Mouse (Mus musculus): ENCODE data around the gene Mecom. TPM values are rescaled to one million over a fixed set of nuclear protein-coding genes. Genes with fewer than 3 reads are reported as not detected.

Gene Mecom
- polyA plus RNA-seq, 1 experiment: 0.19 TPM

DNA sequence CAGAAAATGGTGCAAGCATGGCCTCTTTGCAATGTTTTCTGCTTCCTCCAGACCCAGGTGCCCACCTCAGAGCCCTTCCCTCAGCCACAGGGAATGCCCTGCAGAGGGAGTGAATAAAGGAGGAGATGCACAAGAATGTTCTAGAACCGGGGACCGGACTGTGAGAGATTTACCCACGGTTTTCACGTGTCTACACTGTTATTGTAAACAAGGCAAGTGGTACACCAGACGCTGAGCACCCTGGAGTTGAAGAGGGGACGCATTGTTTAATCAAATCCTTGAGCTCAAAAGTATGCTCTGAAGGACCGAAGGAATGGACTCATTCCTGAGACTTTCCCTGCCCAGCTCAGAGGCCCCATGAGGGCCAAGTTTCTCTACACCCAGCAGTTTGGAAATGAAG lies 43.2 kb downstream of the Mecom start:
- peaks cover 18% of the 10 kb centered on the region for H3K4me1 ChIP-seq (ENCODE audit: control insufficient read depth, insufficient read depth, low read length)
- peaks cover 4% of the 10 kb centered on the region for H3K27me3 ChIP-seq (ENCODE audit: control insufficient read depth, insufficient read depth, low read length)
- no peak overlapping the region for H3K27ac ChIP-seq (ENCODE audit: control insufficient read depth, insufficient read depth, low read depth, low read length)

DNA sequence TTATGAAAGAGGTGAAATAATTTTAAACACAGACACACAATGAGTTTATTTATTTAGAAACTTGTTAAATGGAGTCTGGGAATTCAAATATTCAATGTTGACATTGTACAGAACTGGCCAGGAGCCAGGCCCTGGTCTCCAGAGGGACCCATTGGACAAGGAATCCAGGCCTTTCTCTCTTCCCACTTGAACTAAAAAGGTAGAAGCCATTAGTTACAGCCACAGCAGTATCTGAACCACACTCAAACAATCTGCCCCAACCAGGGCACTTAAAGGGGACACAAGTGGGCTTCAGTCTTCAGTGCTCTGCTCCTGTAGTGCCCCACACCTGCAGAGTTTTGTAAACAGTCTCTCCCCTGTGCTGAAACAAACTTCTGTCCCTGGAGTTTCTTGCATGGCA lies 44.0 kb downstream of the Mecom start:
- TF ChIP-seq POLR2A (IDR thresholded peaks at IDR 0.05; ENCODE audit: control insufficient read depth, low read depth, low read length) (no peak), CTCF (IDR thresholded peaks at IDR 0.05; ENCODE audit: control insufficient read depth, insufficient read depth, insufficient replicate concordance, low read depth, low read length) (no peak)
- no peaks in the 10 kb centered on the region for H3K36me3 ChIP-seq (ENCODE audit: control insufficient read depth, insufficient read depth, low read length)
- H3K4me1 ChIP-seq (ENCODE audit: control insufficient read depth, insufficient read depth, low read length): peaks cover 13% of the 10 kb centered on the region; the same call in 1 of the 2 replicates
- no peak overlapping the region for H3K27ac ChIP-seq (ENCODE audit: control insufficient read depth, insufficient read depth, low read depth, low read length)
- no peak overlapping the region for H3K4me3 ChIP-seq (ENCODE audit: control insufficient read depth, low read depth, low read length)
- peaks cover 4% of the 10 kb centered on the region; the same call in 1 of the 2 replicates for H3K27me3 ChIP-seq (ENCODE audit: control insufficient read depth, insufficient read depth, low read length)

More for the DNA sequence above, 43.2 kb downstream of the Mecom start:
- Histone ChIP-seq H3K4me3 (ENCODE audit: control insufficient read depth, low read depth, low read length) (no peak overlapping the region), H3K36me3 (ENCODE audit: control insufficient read depth, insufficient read depth, low read length) (no peaks in the 10 kb centered on the region)
- TF ChIP-seq CTCF (IDR thresholded peaks at IDR 0.05; ENCODE audit: control insufficient read depth, insufficient read depth, insufficient replicate concordance, low read depth, low read length) (no peak), POLR2A (IDR thresholded peaks at IDR 0.05; ENCODE audit: control insufficient read depth, low read depth, low read length) (no peak)

DNA sequence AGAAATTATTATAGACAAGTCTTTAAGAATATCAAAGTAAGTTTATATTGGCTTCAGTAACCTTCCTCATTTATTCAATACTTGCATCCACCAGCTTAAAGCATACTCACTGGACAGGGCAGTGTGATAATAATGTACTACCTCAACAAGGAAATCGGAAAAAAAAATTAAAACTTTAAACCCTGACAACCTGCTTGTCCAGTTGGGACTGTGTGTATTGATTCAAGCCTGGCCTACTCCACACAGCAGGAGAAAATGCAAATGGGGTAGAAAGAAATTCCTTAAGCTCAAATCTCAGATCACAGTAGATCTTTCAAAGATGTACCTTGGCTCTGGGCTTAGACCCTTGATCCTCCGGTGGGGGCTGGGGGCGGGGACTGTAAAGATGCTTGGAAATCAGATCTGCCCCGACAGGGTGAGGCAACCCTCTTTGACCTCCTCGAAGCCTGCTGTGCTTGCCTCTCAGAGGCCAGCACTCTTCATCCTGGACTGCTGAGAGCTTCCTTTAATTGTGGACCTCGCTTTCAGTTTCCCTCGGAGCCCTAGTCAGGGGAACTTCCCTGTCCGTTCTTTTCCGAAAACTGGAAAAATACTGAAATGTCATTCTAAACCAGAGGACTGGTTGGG lies 49.5 kb downstream of the Mecom start:
- no peaks in the 10 kb centered on the region for H3K4me1 ChIP-seq (ENCODE audit: control insufficient read depth, insufficient read depth, low read length)
- no peaks in the 10 kb centered on the region for H3K36me3 ChIP-seq (ENCODE audit: control insufficient read depth, insufficient read depth, low read length)
- H3K4me3 ChIP-seq (ENCODE audit: control insufficient read depth, low read depth, low read length): no peak overlapping the region
- TF ChIP-seq CTCF (IDR thresholded peaks at IDR 0.05; ENCODE audit: control insufficient read depth, insufficient read depth, insufficient replicate concordance, low read depth, low read length) (no peak), POLR2A (IDR thresholded peaks at IDR 0.05; ENCODE audit: control insufficient read depth, low read depth, low read length) (no peak)
- no peaks in the 10 kb centered on the region for H3K27me3 ChIP-seq (ENCODE audit: control insufficient read depth, insufficient read depth, low read length)
- no peak overlapping the region for H3K27ac ChIP-seq (ENCODE audit: control insufficient read depth, insufficient read depth, low read depth, low read length)

DNA sequence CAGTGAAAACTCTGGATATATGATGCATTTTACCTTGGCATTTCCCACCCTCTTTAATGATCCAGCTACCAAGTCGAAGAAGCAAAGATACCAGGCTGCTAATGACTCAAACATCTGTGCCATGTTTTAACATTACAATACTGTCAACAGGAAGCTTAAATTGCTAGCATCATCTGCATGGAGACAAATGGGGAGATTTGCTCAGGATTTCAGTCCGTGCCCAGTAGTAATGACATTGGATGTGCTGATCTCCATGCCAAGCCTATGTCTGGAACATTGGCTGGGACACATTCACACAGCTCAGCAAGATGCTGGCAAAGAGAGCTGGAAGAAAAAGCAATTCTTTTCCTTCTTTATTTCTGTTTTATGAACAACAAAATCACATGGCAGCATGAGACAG lies 53.4 kb downstream of the Mecom start:
- TF ChIP-seq CTCF (IDR thresholded peaks at IDR 0.05; ENCODE audit: control insufficient read depth, insufficient read depth, insufficient replicate concordance, low read depth, low read length) (no peak), POLR2A (IDR thresholded peaks at IDR 0.05; ENCODE audit: control insufficient read depth, low read depth, low read length) (no peak)
- H3K4me3 ChIP-seq (ENCODE audit: control insufficient read depth, low read depth, low read length): no peak overlapping the region
- H3K4me1 ChIP-seq (ENCODE audit: control insufficient read depth, insufficient read depth, low read length): no peaks in the 10 kb centered on the region
- H3K27ac ChIP-seq (ENCODE audit: control insufficient read depth, insufficient read depth, low read depth, low read length): no peak overlapping the region
- H3K27me3 ChIP-seq (ENCODE audit: control insufficient read depth, insufficient read depth, low read length): no peaks in the 10 kb centered on the region
- H3K36me3 ChIP-seq (ENCODE audit: control insufficient read depth, insufficient read depth, low read length): no peaks in the 10 kb centered on the region

DNA sequence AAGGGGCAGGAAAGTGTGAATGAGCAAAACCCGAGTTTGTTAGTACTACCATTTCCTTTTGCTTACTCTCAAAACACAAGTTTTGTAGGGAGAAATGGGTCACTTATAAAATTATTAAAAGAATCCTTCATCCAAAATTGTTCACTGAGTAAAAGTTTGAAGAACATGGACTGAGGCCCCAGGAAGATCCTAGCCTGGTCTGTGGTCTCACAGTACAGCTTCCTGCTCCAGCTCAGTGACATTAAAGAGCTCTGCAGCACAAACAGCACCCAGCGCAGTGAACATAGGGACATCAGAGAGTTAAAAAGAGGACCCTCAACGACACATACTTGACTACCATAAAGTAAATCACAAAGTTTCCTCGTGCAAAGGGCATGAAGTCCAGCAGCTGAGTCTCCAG lies 59.0 kb downstream of the Mecom start:
- Histone ChIP-seq H3K27ac (ENCODE audit: control insufficient read depth, insufficient read depth, low read depth, low read length) (no peak overlapping the region), H3K27me3 (ENCODE audit: control insufficient read depth, insufficient read depth, low read length) (no peaks in the 10 kb centered on the region)
- TF ChIP-seq POLR2A (IDR thresholded peaks at IDR 0.05; ENCODE audit: control insufficient read depth, low read depth, low read length): no peak
- TF ChIP-seq CTCF (IDR thresholded peaks at IDR 0.05; ENCODE audit: control insufficient read depth, insufficient read depth, insufficient replicate concordance, low read depth, low read length): no peak

DNA sequence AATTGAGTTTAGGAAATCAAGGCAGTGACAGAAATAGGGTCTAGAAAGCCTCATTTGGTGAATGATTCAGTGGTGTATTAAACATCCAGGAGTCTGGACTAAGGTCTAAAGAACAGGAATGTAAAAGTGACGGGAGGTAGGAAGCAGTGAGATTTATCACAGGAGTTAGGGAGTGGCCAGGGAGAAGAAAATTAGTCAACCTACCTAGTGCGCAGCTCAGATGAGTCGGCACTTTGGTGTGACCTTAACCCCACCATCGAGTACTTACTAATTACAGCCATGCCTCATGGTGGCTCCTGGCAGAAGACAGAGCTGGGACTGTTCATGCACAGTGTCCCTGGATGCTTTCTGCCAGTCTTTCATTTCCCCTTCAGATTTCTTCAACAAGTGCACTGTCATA lies 61.4 kb downstream of the Mecom start:
- TF ChIP-seq CTCF (IDR thresholded peaks at IDR 0.05; ENCODE audit: control insufficient read depth, insufficient read depth, insufficient replicate concordance, low read depth, low read length) (no peak), POLR2A (IDR thresholded peaks at IDR 0.05; ENCODE audit: control insufficient read depth, low read depth, low read length) (no peak)
- no peaks in the 10 kb centered on the region for H3K4me1 ChIP-seq (ENCODE audit: control insufficient read depth, insufficient read depth, low read length)
- no peak overlapping the region for H3K27ac ChIP-seq (ENCODE audit: control insufficient read depth, insufficient read depth, low read depth, low read length)
- no peaks in the 10 kb centered on the region for H3K36me3 ChIP-seq (ENCODE audit: control insufficient read depth, insufficient read depth, low read length)
- no peaks in the 10 kb centered on the region for H3K27me3 ChIP-seq (ENCODE audit: control insufficient read depth, insufficient read depth, low read length)
- H3K4me3 ChIP-seq (ENCODE audit: control insufficient read depth, low read depth, low read length): no peak overlapping the region

More for the DNA sequence above, 59.0 kb downstream of the Mecom start:
- no peaks in the 10 kb centered on the region for H3K36me3 ChIP-seq (ENCODE audit: control insufficient read depth, insufficient read depth, low read length)
- no peak overlapping the region for H3K4me3 ChIP-seq (ENCODE audit: control insufficient read depth, low read depth, low read length)
- H3K4me1 ChIP-seq (ENCODE audit: control insufficient read depth, insufficient read depth, low read length): no peaks in the 10 kb centered on the region

DNA sequence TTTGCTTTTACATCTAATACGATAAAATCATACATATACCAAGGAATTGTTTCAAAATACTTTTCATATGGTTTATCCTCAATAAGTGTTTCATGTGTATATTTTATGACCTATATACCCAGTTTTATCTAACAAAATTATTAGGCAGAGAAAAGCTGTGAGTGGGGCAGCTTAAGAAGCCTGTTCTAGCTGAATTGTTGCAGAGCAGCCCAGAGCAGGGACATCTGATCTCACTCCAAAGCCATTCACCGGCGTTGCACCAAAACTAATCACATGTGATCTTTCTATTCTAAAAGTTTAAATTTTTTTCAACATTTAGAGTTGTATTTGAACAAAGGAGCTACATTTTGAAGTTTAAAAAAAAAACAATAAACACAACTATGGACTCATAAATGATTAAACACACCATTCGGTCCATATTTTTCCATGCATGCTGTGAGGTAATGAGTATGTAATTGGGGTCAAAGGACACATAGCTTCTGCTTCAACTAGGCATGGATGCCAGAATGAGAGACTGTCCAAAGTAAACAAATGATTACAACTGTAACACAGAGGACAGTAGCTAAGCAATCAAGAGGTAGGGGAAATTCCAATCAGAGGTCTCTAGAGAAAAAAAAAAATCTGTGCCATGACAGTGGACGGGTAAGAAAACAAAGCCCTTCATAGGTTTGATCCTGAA lies 64.7 kb downstream of the Mecom start:
- no peak overlapping the region for H3K27ac ChIP-seq (ENCODE audit: control insufficient read depth, insufficient read depth, low read depth, low read length)
- no peak for TF ChIP-seq POLR2A (IDR thresholded peaks at IDR 0.05; ENCODE audit: control insufficient read depth, low read depth, low read length)
- TF ChIP-seq CTCF (IDR thresholded peaks at IDR 0.05; ENCODE audit: control insufficient read depth, insufficient read depth, insufficient replicate concordance, low read depth, low read length): no peak

More for the DNA sequence above, 64.7 kb downstream of the Mecom start:
- Histone ChIP-seq H3K4me3 (ENCODE audit: control insufficient read depth, low read depth, low read length) (no peak overlapping the region), H3K4me1 (ENCODE audit: control insufficient read depth, insufficient read depth, low read length) (no peaks in the 10 kb centered on the region), H3K27me3 (ENCODE audit: control insufficient read depth, insufficient read depth, low read length) (no peaks in the 10 kb centered on the region), H3K36me3 (ENCODE audit: control insufficient read depth, insufficient read depth, low read length) (no peaks in the 10 kb centered on the region)
